Mouse (Mus musculus): ENCODE measurements at regions not wholly inside any gene's neighbourhood (a gene's known extent, or its start where the extent isn't known, plus 50 kb on each side); places are given as distances from the start of the nearest gene placed in this dataset.

DNA sequence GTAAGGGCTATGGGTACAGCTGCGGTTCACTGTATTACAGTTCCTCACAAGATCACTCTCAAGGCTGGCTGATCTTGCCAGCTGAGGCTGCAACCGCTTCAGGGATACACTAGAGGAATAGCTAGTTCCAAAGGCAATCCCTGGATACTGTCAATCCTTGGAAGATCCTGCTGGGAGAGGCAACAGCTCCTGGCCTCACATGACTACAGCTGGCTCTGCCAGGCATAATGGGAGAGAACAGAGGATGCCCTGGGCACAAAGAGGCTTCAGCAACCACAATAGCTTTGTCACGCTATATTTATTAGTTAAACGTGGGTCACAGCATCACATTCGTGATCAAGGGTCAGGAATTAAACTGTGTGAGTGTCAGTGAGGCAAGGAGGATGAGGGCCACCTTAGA lies 94.3 kb upstream of the Supt20 start:
- 75% methylated on average over 5 of the region's 5 CpGs for WGBS (ENCODE audit: insufficient replicate concordance)
- Histone ChIP-seq H3K4me3 (ENCODE audit: low read depth, low read length) (no peak overlapping the region), H3K27ac (ENCODE audit: low read depth) (no peak overlapping the region), H3K9me3 (ENCODE audit: low read length) (no peaks in the 10 kb centered on the region), H3K9ac (replicated peaks) (no peak overlapping the region), H3K36me3 (replicated peaks; ENCODE audit: insufficient read depth, low read length) (no peaks in the 10 kb centered on the region), H3K27me3 (ENCODE audit: insufficient read depth, low read length) (no peaks in the 10 kb centered on the region), H3K4me1 (ENCODE audit: insufficient read depth) (no peaks in the 10 kb centered on the region), H3K4me2 (ENCODE audit: low read depth, low read length) (no peak overlapping the region)
- DNase-seq, result no peak
- no peak for TF ChIP-seq EP300 (IDR thresholded peaks at IDR 0.05; ENCODE audit: low read depth)
- no peak for TF ChIP-seq CTCF (IDR thresholded peaks at IDR 0.05; ENCODE audit: low read depth)
- no peak for ATAC-seq

DNA sequence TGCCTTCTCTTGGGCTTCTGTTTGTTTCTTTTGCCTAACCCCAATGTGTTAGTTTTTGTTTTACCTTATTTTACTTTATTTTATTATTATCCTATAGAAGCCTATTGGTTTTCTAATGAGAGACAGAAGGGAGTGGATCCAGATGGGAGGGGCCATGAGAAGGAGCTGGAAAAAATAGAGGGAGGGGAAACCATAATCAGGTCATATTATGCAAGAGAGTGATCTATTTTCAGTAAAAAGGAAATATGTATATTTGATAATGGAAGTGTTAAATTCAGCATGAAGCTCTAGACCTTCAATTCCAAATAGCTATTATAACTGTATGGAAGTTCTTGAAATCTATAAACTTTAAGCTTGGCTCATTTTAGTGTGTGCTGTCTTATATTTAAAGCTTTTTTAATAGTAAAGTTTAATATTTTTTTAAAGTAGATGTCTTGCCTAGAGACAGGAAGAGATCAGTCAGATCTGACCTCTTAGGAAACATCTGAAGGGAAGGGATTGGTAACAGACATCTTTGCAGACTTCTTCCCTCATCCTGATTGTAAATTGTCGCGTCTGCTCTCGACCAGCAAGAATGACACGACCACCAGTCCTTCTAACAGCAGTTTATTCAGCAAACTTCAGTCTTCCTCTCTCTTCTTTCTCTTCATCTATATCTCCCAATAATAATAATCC lies 87.8 kb upstream of the Supt20 start:
- H3K27ac ChIP-seq (ENCODE audit: low read depth), result no peak overlapping the region
- H3K9ac ChIP-seq (replicated peaks), result no peak overlapping the region
- ATAC-seq (no peak), DNase-seq (no peak)
- H3K4me3 ChIP-seq (ENCODE audit: low read depth, low read length), result no peak overlapping the region
- TF ChIP-seq EP300 (IDR thresholded peaks at IDR 0.05; ENCODE audit: low read depth) (no peak), CTCF (IDR thresholded peaks at IDR 0.05; ENCODE audit: low read depth) (no peak)
- H3K4me2 ChIP-seq (ENCODE audit: low read depth, low read length), result no peak overlapping the region
- 32% methylated on average over 4 of the region's 4 CpGs for WGBS (ENCODE audit: insufficient replicate concordance)
- H3K36me3 ChIP-seq (replicated peaks; ENCODE audit: insufficient read depth, low read length), result no peaks in the 10 kb centered on the region
- H3K4me1 ChIP-seq (ENCODE audit: insufficient read depth), result no peaks in the 10 kb centered on the region
- 0 out of 2 replicates have a peak, but pooled peaks cover 5% of the 10 kb centered on the region for H3K9me3 ChIP-seq (ENCODE audit: low read length)
- H3K27me3 ChIP-seq (ENCODE audit: insufficient read depth, low read length), result no peaks in the 10 kb centered on the region

DNA sequence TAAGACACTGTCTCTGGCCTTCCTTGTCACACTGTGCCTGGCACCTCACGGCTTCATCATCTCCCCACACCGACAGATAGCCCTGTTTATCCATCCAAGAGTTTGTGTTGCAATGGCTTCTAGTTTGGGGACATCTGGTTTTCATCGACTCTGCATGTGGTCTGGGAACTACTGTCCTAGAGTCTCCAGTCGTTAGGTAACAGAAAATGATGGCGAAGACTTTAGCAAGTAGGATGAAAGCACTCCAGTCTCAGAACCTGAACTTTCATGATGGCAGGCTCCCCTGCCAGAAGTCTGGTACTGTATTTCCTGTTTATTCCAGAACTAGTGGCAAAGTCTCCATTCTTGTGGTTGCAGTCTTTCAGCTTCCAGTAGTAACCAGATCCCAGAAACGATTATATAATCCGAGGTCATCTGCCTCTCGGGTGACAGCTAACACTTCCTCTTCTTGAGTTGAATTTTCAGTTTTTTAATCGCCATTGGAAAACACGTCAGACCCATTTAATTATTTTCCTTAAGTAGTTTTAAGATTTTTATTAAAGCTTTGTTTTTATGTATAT lies 81.1 kb upstream of the Supt20 start:
- H3K4me2 ChIP-seq (ENCODE audit: low read depth, low read length), result no peak overlapping the region
- 0 out of 2 replicates have a peak, but pooled peaks cover 4% of the 10 kb centered on the region for H3K9me3 ChIP-seq (ENCODE audit: low read length)
- no peak for ATAC-seq
- no peak overlapping the region for H3K4me3 ChIP-seq (ENCODE audit: low read depth, low read length)
- no peak for DNase-seq
- H3K9ac ChIP-seq (replicated peaks), result no peak overlapping the region
- H3K27ac ChIP-seq (ENCODE audit: low read depth), result no peak overlapping the region
- no peaks in the 10 kb centered on the region for H3K4me1 ChIP-seq (ENCODE audit: insufficient read depth)
- TF ChIP-seq CTCF (IDR thresholded peaks at IDR 0.05; ENCODE audit: low read depth), result no peak
- TF ChIP-seq EP300 (IDR thresholded peaks at IDR 0.05; ENCODE audit: low read depth), result no peak
- no peaks in the 10 kb centered on the region for H3K36me3 ChIP-seq (replicated peaks; ENCODE audit: insufficient read depth, low read length)
- no peaks in the 10 kb centered on the region for H3K27me3 ChIP-seq (ENCODE audit: insufficient read depth, low read length)
- 51% methylated on average over 10 of the region's 10 CpGs for WGBS (ENCODE audit: insufficient replicate concordance)

DNA sequence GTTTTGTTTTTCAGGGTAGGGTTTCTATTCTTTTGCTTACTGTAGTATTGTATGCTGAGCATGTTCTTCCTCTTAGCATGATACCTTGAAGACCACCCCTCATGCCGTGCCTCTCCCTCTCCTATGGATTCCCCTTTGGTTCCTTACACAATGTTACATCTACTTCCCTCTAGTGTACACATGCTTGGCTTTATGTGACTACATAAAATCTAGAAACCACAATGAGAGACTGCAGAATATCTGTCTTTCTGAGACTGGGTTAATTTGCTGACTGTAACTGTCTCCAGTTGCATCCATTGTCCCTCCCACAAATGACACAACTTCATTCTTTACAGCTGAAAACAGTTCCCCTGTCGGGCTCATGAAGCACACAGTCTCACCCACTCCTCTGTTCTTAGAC lies 78.8 kb upstream of the Supt20 start:
- H3K9me3 ChIP-seq (ENCODE audit: low read length), result peaks cover 5% of the 10 kb centered on the region; the same call in 1 of the 2 replicates
- TF ChIP-seq CTCF (IDR thresholded peaks at IDR 0.05; ENCODE audit: low read depth), result no peak
- TF ChIP-seq EP300 (IDR thresholded peaks at IDR 0.05; ENCODE audit: low read depth), result no peak
- DNase-seq (no peak), ATAC-seq (no peak)
- no peak overlapping the region for H3K9ac ChIP-seq (replicated peaks)
- H3K27ac ChIP-seq (ENCODE audit: low read depth), result no peak overlapping the region
- no peak overlapping the region for H3K4me2 ChIP-seq (ENCODE audit: low read depth, low read length)
- WGBS (ENCODE audit: insufficient replicate concordance), result 46% methylated on average over 2 of the region's 2 CpGs
- no peak overlapping the region for H3K4me3 ChIP-seq (ENCODE audit: low read depth, low read length)
- no peaks in the 10 kb centered on the region for H3K4me1 ChIP-seq (ENCODE audit: insufficient read depth)
- H3K36me3 ChIP-seq (replicated peaks; ENCODE audit: insufficient read depth, low read length), result no peaks in the 10 kb centered on the region
- no peaks in the 10 kb centered on the region for H3K27me3 ChIP-seq (ENCODE audit: insufficient read depth, low read length)

DNA sequence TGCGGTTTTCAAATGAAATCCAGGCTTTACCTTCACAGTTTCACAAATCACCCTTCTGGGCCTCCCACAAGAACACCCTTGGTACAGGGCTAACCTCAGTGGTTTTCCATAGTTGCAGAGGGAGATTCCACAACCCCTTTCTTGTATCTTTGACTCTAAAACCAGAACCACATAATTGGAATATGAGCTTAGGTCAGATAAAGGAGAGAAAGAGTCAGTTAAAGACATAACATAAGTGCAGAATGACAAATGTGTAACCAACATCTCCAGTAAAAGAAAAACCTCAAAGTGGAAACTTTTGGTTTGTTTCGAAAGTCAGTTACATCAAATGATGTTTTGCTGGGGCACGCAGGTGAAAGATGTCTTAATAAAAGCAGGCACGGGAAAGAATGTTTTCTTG lies 75.3 kb upstream of the Supt20 start:
- WGBS (ENCODE audit: insufficient replicate concordance), result 79% methylated on average over 4 of the region's 4 CpGs
- no peak for DNase-seq
- H3K4me1 ChIP-seq (ENCODE audit: insufficient read depth), result no peaks in the 10 kb centered on the region
- H3K9me3 ChIP-seq (ENCODE audit: low read length), result peaks cover 10% of the 10 kb centered on the region; the same call in 1 of the 2 replicates
- no peak for ATAC-seq
- H3K36me3 ChIP-seq (replicated peaks; ENCODE audit: insufficient read depth, low read length), result no peaks in the 10 kb centered on the region
- no peak overlapping the region for H3K4me3 ChIP-seq (ENCODE audit: low read depth, low read length)
- no peak overlapping the region for H3K9ac ChIP-seq (replicated peaks)
- no peak overlapping the region for H3K4me2 ChIP-seq (ENCODE audit: low read depth, low read length)
- TF ChIP-seq EP300 (IDR thresholded peaks at IDR 0.05; ENCODE audit: low read depth) (no peak), CTCF (IDR thresholded peaks at IDR 0.05; ENCODE audit: low read depth) (no peak)
- no peak overlapping the region for H3K27ac ChIP-seq (ENCODE audit: low read depth)
- no peaks in the 10 kb centered on the region for H3K27me3 ChIP-seq (ENCODE audit: insufficient read depth, low read length)

DNA sequence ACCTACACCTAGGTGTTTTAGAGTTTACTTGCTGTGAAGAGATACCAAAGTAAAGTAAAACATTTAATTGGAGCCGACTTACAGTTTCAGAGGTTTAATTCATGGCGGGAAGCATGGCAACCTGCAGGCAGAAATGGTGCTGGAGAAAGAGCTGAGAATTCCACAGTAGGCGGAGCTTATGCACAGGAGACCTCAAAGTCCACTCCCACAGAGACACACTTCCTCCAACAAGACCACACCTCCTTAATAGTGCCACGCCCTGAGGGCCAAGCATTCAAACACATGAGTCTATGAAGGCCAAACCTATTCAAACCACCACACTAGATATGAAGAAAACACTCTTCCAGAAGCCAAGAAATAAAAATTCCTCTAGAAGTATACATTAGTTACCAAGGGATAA lies 74.3 kb upstream of the Supt20 start:
- Histone ChIP-seq H3K27ac (ENCODE audit: low read depth) (no peak overlapping the region), H3K4me2 (ENCODE audit: low read depth, low read length) (no peak overlapping the region), H3K27me3 (ENCODE audit: insufficient read depth, low read length) (no peaks in the 10 kb centered on the region), H3K36me3 (replicated peaks; ENCODE audit: insufficient read depth, low read length) (no peaks in the 10 kb centered on the region), H3K4me1 (ENCODE audit: insufficient read depth) (no peaks in the 10 kb centered on the region), H3K9me3 (ENCODE audit: low read length) (peaks cover 10% of the 10 kb centered on the region; the same call in 1 of the 2 replicates), H3K4me3 (ENCODE audit: low read depth, low read length) (no peak overlapping the region), H3K9ac (replicated peaks) (no peak overlapping the region)
- ATAC-seq (no peak), DNase-seq (no peak)
- TF ChIP-seq EP300 (IDR thresholded peaks at IDR 0.05; ENCODE audit: low read depth), result no peak
- TF ChIP-seq CTCF (IDR thresholded peaks at IDR 0.05; ENCODE audit: low read depth), result no peak
- WGBS (ENCODE audit: insufficient replicate concordance), result 81% methylated on average over 4 of the region's 4 CpGs
